Mouse (Mus musculus): ENCODE results near the gene Gm17364.

- TF ChIP-seq TBP (IDR thresholded peaks at IDR 0.05; ENCODE audit: low read depth, low read length), result no peak
- no peak for TF ChIP-seq MEF2A (IDR thresholded peaks at IDR 0.05; ENCODE audit: extremely low read depth, insufficient replicate concordance, low read depth, low read length, poor library complexity, severe bottlenecking)
- no peak for TF ChIP-seq CTCF (IDR thresholded peaks at IDR 0.05 in 2 of 3, conservative IDR thresholded peaks at IDR 0.05 in 1 of 3; ENCODE audit: control insufficient read depth in 1 of 3, insufficient read depth in 1 of 3, low read depth in 2 of 3, low read length in 3 of 3, poor library complexity in 1 of 3, severe bottlenecking in 1 of 3)
- TF ChIP-seq CHD1 (IDR thresholded peaks at IDR 0.05; ENCODE audit: low read depth, low read length), result no peak
- no peak for TF ChIP-seq SIN3A (IDR thresholded peaks at IDR 0.05; ENCODE audit: low read length)
- no peak for TF ChIP-seq ZC3H11A (IDR thresholded peaks at IDR 0.05; ENCODE audit: low read depth, low read length)
- TF ChIP-seq POLR2A (IDR thresholded peaks at IDR 0.05; ENCODE audit: control insufficient read depth in 1 of 2, insufficient read depth in 1 of 2, low read depth in 1 of 2, low read length in 2 of 2, poor library complexity in 1 of 2), result no peak
- no peak for TF ChIP-seq HCFC1 (IDR thresholded peaks at IDR 0.05; ENCODE audit: low read depth, low read length)
- no peak for TF ChIP-seq TCF12 (IDR thresholded peaks at IDR 0.05; ENCODE audit: low read depth, low read length)
- no peak for TF ChIP-seq MYC (IDR thresholded peaks at IDR 0.05; ENCODE audit: low read depth, low read length)
Observed at GRCm38 (mm10) chr13:41320749-41321148, 47.0 kb upstream of the Gm17364 start.
